Mouse (Mus musculus): ENCODE data around the gene Chkb.

DNA sequence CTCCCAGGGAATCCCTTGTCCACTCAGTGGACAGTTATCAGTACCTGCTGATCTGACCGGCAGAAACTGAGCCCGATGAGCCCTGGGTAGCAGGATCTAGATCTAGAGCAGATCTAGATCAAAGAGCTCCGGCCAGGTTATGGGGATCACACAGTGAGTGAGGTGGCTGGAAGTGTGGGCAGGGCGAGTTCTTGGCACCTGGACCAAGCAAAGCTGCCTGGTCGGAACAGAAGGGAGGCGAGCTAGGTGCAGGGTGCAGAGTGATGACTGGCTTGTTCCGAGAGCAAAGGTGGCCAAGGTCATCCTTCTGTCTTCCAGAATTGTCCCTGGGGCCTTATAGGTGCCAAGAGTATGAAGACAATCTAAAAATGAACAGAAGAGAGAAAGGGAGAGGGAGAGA lies 30.1 kb upstream of the Chkb start:
- TF ChIP-seq FLI1 (IDR thresholded peaks at IDR 0.05; ENCODE audit: low read length) = no peak
- no peak for TF ChIP-seq GATA1 (IDR thresholded peaks at IDR 0.05; ENCODE audit: borderline replicate concordance, low read length)
